Mouse (Mus musculus): Measurements from ENCODE around the gene Gm815.

DNA sequence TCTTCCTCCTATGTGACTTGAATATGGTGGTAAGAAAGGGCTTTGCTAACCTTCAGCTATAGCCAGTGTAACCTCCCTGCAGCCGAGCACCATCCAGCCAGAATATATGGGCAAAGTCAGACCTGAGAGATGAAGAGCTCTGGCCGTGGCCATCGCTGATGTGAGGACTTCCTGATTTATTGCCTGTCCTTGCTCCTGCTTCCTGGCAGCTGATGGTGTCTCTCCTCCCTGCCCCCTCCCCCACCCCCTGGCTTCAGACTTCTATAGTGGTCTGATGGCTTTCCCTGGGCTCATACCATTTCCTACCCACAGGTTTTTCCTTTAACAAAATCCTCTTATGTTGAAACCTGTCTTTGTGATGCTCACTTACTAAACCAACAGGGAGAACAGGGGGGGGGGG is 14.6 kb upstream of the Gm815 start:
- TF ChIP-seq POLR2A (IDR thresholded peaks at IDR 0.05; ENCODE audit: insufficient read length, low read depth) (no peak), USF1 (IDR thresholded peaks at IDR 0.05; ENCODE audit: low read depth) (no peak)
